Mouse (Mus musculus) myocyte (in vitro differentiated cells): ENCODE data around the gene Fam98a. TPM values are rescaled to one million over a fixed set of nuclear protein-coding genes. Genes with fewer than 3 reads are reported as not detected.

ENCODE experiments used
- H3K27me3 ChIP-seq: one replicate; pipeline ENCODE4 v1.6.1; 2011; ENCODE audit not compliant: control insufficient read depth, insufficient read depth, insufficient read length
- H3K36me3 ChIP-seq: one replicate; pipeline ENCODE4 v1.6.1; 2011; ENCODE audit not compliant: control insufficient read depth, insufficient read depth
- H3K4me2 ChIP-seq: one replicate; pipeline ENCODE4 v1.6.1; 2011; ENCODE audit warnings: low read depth, control low read depth
- H3K4me3 ChIP-seq: one replicate; pipeline ENCODE4 v1.5.1; 2011; ENCODE audit warnings: mild to moderate bottlenecking, control low read depth, moderate library complexity
- H3K79me2 ChIP-seq: one replicate; pipeline ENCODE4 v1.6.1; 2011; ENCODE audit not compliant: control insufficient read depth, insufficient read depth
- H3ac ChIP-seq: one replicate; pipeline ENCODE4 v1.6.1; 2011; ENCODE audit not compliant: control insufficient read depth, insufficient read length
- CEBPB ChIP-seq: IDR thresholded peaks from 2 replicates; pipeline ENCODE4 v1.6.1; 2011; ENCODE audit warnings: mild to moderate bottlenecking, moderate library complexity; ENCODE audit not compliant: poor library complexity, insufficient read depth, severe bottlenecking
- E2F4 ChIP-seq: IDR thresholded peaks from one replicate; pipeline ENCODE4 v1.6.1; 2011; ENCODE audit warnings: mild to moderate bottlenecking, control low read depth, moderate library complexity; ENCODE audit not compliant: insufficient read depth
- MAX ChIP-seq: IDR thresholded peaks from one replicate; pipeline ENCODE4 v1.6.1; 2011; ENCODE audit warnings: low read depth, mild to moderate bottlenecking, control low read depth
- MYOD1 ChIP-seq, 3 experiments: IDR thresholded peaks; one replicate each; pipeline ENCODE4 v1.6.1; 2011; ENCODE audit warnings: control low read depth in 2 of 3, low read depth in 2 of 3, mild to moderate bottlenecking in 2 of 3, moderate library complexity in 1 of 3; ENCODE audit not compliant: insufficient read length in 2 of 3, control insufficient read depth in 1 of 3
- MYOG ChIP-seq, 3 experiments: IDR thresholded peaks; one replicate each; pipeline ENCODE4 v1.6.1; 2011; ENCODE audit warnings: control low read depth in 2 of 3, low read depth in 2 of 3, mild to moderate bottlenecking in 2 of 3; ENCODE audit not compliant: insufficient read length in 2 of 3, control insufficient read depth in 1 of 3, insufficient read depth in 1 of 3
- POLR2A ChIP-seq: IDR thresholded peaks from one replicate; pipeline ENCODE4 v1.6.1; 2011; ENCODE audit warnings: low read depth, mild to moderate bottlenecking, control low read depth, moderate library complexity; ENCODE audit not compliant: insufficient read length
- POLR2AphosphoS2 ChIP-seq: IDR thresholded peaks from one replicate; pipeline ENCODE4 v1.6.1; 2011; ENCODE audit warnings: low read depth, control low read depth; ENCODE audit not compliant: insufficient read length
- REST ChIP-seq: IDR thresholded peaks from one replicate; pipeline ENCODE4 v1.6.1; 2011; ENCODE audit warnings: mild to moderate bottlenecking, control low read depth, moderate library complexity; ENCODE audit not compliant: insufficient read depth, insufficient read length
- SRF ChIP-seq: IDR thresholded peaks from one replicate; pipeline ENCODE4 v1.6.1; 2011; ENCODE audit warnings: low read depth; ENCODE audit not compliant: control insufficient read depth, insufficient read length
- TCF12 ChIP-seq: IDR thresholded peaks from one replicate; pipeline ENCODE4 v1.6.1; 2011; ENCODE audit warnings: mild to moderate bottlenecking, control low read depth; ENCODE audit not compliant: poor library complexity, insufficient read depth, severe bottlenecking
- TCF3 ChIP-seq: IDR thresholded peaks from one replicate; pipeline ENCODE4 v1.6.1; 2011; ENCODE audit warnings: low read depth, control low read depth; ENCODE audit not compliant: insufficient read length
- USF1 ChIP-seq: IDR thresholded peaks from one replicate; pipeline ENCODE4 v1.6.1; 2011; ENCODE audit warnings: low read depth, mild to moderate bottlenecking, control low read depth, moderate library complexity
- polyA plus RNA-seq: library from polyadenylated mRNA; unstranded; fragments of >200 nt; fragmentation: generic; extraction: Trizol; gene quantifications from one replicate; pipeline ENCODE4 v1.2.1, GENCODE M21; 2012; ENCODE audit warnings: missing spikeins

The Fam98a gene
- polyA plus RNA-seq, 1 experiment, result 27.9 TPM

- Histone ChIP-seq H3K4me3 (no peak overlapping the region), H3K27me3 (no peaks in the 10 kb centered on the region), H3K79me2 (no peaks in the 10 kb centered on the region), H3K4me2 (no peak overlapping the region), H3ac (no peak overlapping the region), H3K36me3 (peaks cover 29% of the 10 kb centered on the region)
- TF ChIP-seq POLR2AphosphoS2, result no peak
- TF ChIP-seq E2F4, result no peak
These were observed 17.3 kb downstream of the Fam98a start for GRCm38 (mm10) chr17:75534314-75535020.

DNA sequence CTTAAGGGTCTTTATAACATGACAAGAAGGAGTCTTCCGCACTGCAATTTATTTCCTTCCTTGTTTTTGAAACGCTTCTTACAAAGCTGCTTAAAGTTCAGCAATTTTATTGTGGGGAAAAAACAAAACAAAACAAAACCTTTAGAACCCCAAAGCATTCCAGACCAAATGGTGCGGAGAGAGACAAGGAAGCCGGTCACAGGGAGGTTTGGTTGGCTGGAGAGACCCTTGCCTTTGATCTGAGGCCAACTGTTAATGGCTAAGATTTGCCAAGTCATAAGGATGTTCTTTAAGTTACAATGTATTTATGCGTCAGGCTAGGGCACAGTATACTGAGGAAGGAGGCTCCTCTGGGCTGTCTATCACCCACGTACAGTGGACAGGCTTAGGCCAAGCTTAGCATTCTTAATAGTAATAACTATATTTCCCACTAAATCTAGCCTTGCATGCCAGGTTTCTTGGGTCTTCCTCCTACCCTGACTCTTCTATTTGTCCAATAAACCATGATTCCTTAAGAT lies 19.2 kb downstream of the Fam98a start:
- no peaks in the 10 kb centered on the region for H3K27me3 ChIP-seq
- peaks cover 20% of the 10 kb centered on the region for H3K36me3 ChIP-seq
- no peaks in the 10 kb centered on the region for H3K79me2 ChIP-seq
- no peak overlapping the region for H3ac ChIP-seq
- no peak overlapping the region for H3K4me3 ChIP-seq
- H3K4me2 ChIP-seq, result no peak overlapping the region
- TF ChIP-seq POLR2A, result no peak
- no peak for TF ChIP-seq POLR2AphosphoS2
- no peak for TF ChIP-seq TCF12
- no peak for TF ChIP-seq MAX
- no peak for TF ChIP-seq MYOD1 (IDR thresholded peaks at IDR 0.05; ENCODE audit: control insufficient read depth in 1 of 3, insufficient read length in 2 of 3, low read depth in 2 of 3)
- no peak for TF ChIP-seq CEBPB
- no peak for TF ChIP-seq TCF3
- TF ChIP-seq REST, result no peak
- TF ChIP-seq E2F4, result no peak
- no peak for TF ChIP-seq SRF
- TF ChIP-seq MYOG (IDR thresholded peaks at IDR 0.05; ENCODE audit: control insufficient read depth in 1 of 3, insufficient read depth in 1 of 3, insufficient read length in 2 of 3, low read depth in 2 of 3), result no peak
- no peak for TF ChIP-seq USF1

DNA sequence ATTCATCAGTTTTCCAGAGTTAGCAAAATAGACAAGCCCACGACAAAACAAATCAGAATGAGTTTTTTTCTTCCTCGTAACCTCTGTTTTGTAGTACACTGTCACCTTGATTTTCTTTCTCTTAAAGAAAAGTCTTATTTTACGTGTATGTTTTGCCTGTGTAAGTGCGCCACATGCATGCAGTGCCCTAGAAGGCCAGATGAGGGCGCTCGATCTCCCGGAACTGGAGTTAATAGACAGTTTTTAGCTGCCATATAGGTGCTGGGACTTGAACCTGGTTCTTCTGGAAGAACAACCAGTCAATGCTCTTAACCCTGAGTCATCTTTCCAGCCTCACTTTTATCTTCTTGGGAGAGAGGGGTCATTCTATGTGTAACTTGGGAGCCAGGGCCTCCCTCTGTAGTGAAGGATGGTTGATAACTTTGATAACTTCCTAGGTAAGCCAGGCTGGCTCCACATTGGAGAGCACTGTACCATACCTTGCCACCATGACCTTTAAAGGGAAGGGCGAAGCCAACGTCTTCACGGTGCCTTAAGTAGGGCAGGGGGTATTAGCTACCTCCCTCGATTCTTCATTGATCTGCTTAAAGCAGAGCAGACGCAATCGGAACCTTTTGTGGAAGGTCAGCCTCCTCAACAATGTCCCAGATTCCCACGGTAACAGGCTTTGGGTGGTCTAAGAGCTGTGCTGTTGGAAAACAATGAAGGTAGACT lies 22.4 kb downstream of the Fam98a start:
- Histone ChIP-seq H3K4me2 (no peak overlapping the region), H3K79me2 (no peaks in the 10 kb centered on the region), H3ac (no peak overlapping the region), H3K27me3 (no peaks in the 10 kb centered on the region), H3K36me3 (no peaks in the 10 kb centered on the region), H3K4me3 (no peak overlapping the region)
- no peak for TF ChIP-seq USF1

- no peak for TF ChIP-seq MYOG (IDR thresholded peaks at IDR 0.05; ENCODE audit: control insufficient read depth in 1 of 3, insufficient read depth in 1 of 3, insufficient read length in 2 of 3, low read depth in 2 of 3)
- no peak for TF ChIP-seq POLR2A
- no peak for TF ChIP-seq USF1
- no peak for TF ChIP-seq TCF3
- TF ChIP-seq MYOD1 (IDR thresholded peaks at IDR 0.05; ENCODE audit: control insufficient read depth in 1 of 3, insufficient read length in 2 of 3, low read depth in 2 of 3), result no peak
- TF ChIP-seq MAX, result no peak
- no peak for TF ChIP-seq E2F4
- TF ChIP-seq SRF, result no peak
- TF ChIP-seq TCF12, result no peak
- TF ChIP-seq POLR2AphosphoS2, result no peak
- TF ChIP-seq CEBPB, result no peak
- no peak for TF ChIP-seq REST
- Histone ChIP-seq H3K4me2 (no peak overlapping the region), H3K27me3 (no peaks in the 10 kb centered on the region), H3K79me2 (no peaks in the 10 kb centered on the region), H3K36me3 (no peaks in the 10 kb centered on the region), H3K4me3 (no peak overlapping the region), H3ac (no peak overlapping the region)
These were observed 25.3 kb downstream of the Fam98a start for GRCm38 (mm10) chr17:75526411-75526810.

- Histone ChIP-seq H3ac (no peak overlapping the region), H3K4me3 (no peak overlapping the region), H3K36me3 (no peaks in the 10 kb centered on the region), H3K27me3 (no peaks in the 10 kb centered on the region), H3K79me2 (no peaks in the 10 kb centered on the region), H3K4me2 (no peak overlapping the region)
- TF ChIP-seq CEBPB (no peak), E2F4 (no peak), POLR2A (no peak), MYOG (IDR thresholded peaks at IDR 0.05; ENCODE audit: control insufficient read depth in 1 of 3, insufficient read depth in 1 of 3, insufficient read length in 2 of 3, low read depth in 2 of 3) (no peak), REST (no peak), TCF12 (no peak), SRF (no peak), MAX (no peak)
These were observed 27.9 kb downstream of the Fam98a start for GRCm38 (mm10) chr17:75523812-75524211.
